Mouse (Mus musculus): ENCODE measurements around the gene Ppp1r18.

Gene Ppp1r18

DNA sequence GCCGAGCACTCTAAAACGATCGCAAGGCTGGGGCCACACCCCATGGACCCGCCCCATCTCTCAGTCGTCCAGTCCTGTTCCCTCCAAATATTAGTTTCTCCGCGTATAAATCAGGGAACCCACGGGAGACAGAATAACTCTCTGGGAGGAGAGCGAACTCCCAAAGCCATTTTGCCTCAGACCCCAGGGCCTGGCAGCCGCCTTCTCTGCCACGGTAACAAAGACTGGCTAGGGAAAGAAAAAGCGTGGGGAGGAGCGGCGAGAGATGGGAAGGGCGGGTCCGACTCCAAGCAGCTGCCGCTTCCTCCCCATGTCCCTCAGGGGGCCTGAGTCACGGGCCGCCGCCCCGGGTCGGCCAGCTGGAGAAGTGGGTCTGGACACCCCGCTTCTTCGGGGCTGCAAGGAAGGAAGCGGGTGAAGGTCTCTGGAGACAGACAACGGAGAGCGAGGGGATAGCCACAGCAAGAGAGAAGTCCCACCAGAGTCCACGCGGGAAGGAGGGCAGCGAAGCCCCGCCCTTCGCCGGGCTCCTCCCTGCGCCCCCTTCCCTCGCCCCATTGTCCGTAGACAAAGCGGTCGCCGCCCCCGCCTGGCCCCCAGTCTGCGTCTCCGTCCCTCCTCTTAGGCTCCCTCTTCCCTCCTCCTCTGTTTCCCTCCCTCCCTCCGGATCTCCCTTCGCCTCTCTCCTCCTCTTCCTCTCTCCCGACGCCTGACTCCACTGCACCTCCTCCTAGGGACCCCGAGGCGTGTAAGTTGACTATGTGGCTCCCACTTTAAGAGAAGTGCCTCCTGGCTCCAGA lies at the start of gene Ppp1r18:
Ppp1r18 (plus strand) TSS at position 113 of the 800 bp plus-strand sequence.
- DNase-seq = peak; percentile 99

DNA sequence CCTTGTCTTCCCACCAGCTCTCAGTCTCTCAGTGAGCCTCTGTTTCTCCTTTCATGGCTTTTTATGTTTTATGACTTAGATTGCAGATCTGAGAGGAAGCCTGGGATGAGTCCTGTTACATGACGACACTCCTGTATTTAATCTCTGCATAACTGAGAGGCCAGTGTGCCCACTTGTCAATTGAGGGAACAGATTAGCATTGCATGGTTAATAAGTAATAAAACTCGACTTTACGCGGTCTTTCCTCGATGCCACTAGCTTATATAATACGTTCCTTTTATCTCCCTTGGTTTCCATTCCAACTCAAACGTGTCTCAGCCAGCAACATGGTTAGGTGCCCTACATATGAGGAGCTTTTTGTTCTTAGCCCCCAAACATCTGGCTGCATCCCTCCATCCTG lies 49.6 kb upstream of the Ppp1r18 start:
- no peak for DNase-seq

DNA sequence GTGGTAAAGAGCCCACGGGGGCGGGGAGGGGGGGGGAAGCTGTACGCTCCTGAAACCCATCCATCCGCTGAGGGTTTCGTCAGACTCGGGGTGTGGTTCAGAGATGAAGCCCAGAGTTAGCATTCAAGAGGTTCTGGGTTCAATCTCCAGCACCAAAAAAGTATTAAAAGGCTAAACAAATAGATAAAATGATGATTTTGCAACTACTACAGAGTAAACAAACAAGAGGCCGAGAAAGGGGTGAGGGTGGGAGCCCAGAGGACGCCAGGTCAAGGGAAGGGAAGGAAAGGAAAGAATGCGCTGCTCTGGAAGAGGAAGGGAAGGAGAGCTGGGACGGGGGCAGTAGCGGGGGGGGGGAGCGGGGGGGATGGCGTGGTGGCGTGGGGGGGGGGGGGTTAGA lies 48.7 kb upstream of the Ppp1r18 start:
- DNase-seq = no peak

DNA sequence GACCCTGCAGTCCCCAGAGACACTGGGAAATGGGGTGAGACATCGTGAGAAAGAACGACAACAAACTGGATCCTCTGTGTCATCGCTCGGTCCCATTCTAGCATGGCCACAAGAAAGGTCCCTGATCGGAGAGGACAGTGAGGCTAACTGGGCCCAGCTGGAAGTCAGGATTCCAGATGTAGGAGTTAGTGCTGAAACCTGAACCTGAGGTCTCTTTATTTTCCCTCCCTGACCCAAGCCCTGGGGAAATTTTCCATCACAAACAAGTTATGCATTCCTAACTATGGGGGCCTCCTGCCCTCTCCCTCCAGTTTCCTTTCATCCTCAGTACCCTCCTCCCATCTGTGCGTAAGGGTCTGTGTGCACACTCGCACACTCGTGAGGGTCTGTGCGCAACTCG lies 48.2 kb upstream of the Ppp1r18 start:
- no peak for DNase-seq

- DNase-seq = no peak
These were observed 45.3 kb upstream of the Ppp1r18 start for GRCm38 (mm10) chr17:35820111-35820510.

DNA sequence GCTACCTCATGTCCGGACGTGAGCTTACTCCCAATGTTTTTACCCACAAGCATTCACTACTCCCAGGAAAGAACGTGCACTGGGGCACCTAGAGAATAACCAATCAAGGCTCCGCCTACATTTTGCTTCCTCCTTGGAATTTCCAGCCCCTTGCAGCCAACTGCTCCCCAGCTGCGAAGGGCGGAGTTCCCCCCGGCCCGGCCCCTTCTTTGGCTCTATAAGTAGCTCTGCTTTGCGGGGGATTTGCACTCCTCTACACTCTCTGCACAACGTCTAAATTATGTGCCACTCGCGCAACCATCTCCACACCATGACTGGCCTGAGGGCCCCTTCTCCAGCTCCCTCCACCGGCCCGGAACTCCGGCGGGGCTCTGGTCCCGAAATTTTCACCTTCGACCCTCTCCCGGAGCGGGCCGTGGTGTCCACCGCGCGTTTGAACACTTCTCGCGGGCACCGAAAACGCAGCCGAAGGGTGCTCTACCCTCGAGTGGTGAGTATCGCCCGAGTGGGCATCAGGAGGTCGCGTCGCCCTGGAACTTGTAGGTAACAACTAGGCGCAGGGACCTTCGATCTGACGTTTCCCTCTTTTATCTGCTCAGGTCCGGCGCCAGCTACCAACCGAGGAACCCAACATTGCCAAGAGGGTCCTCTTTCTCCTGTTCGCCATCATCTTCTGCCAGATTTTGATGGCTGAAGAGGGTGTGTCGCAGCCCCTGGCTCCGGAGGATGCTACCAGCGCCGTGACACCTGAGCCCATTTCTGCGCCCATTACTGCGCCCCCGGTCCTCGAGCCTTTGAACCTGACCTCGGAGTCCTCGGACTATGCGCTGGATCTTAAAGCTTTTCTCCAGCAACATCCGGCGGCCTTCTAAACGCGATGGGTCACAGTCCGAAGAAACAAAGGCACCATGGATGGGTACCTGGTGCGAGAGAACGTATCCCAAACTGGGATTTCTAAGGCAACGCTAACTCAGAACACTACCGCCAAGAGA lies 43.7 kb upstream of the Ppp1r18 start, which contains the start of gene Ier3:
Ier3 (plus strand) TSS at position 246 of the 992 bp plus-strand sequence.
- peak; percentile 100 for DNase-seq

- DNase-seq = no peak
These were observed 42.8 kb upstream of the Ppp1r18 start for GRCm38 (mm10) chr17:35822564-35822963.

DNA sequence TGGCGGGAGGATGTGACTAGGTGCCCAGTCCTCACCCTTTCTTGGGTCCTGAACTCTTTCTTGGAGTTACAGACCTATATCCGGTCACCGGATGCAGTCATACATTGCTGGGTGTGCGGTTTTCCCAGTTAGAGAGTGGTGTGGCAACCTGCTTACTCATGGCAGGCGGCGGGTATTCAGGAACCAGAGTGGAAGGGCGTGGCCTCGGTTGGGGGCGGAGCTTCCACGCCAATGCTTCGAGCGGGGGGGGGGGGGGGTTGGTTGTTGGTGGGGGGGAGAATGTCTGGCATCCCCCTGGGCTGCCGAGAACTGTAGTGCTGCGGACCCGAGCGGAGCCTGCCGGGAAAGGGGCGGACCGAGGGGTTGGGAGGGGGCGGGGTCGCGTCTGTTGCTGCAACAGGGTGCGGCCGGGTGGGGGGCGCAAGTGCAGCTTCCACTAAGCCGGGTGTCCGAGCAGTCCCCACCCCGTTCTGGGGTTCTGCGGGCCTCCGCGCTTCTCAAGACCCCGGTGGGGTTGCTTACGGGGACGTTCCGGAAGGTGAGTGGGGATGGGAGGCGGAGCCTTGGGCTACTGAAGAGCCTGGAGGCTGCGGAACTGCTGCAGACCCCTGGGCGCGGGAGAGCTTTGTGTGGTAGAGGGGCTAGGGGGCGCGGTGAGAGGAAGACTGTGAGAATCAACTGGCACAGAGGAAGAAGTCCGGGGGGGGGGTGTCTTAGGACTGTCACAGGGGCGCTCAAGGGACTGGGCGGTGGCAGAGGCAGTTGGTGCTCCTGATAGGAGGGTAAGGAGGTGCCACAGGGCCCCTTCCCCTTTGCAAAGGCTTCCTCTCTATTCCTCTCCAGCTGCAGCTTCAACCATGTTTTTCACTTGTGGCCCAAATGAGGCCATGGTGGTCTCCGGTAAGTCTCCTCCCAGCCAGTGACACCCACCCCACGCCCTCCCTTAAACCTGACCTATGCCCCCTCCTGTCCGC lies 42.1 kb upstream of the Ppp1r18 start, which contains the start of gene Flot1:
Flot1 (plus strand) TSS at position 267 of the 974 bp plus-strand sequence.
- DNase-seq = peak; percentile 99

DNA sequence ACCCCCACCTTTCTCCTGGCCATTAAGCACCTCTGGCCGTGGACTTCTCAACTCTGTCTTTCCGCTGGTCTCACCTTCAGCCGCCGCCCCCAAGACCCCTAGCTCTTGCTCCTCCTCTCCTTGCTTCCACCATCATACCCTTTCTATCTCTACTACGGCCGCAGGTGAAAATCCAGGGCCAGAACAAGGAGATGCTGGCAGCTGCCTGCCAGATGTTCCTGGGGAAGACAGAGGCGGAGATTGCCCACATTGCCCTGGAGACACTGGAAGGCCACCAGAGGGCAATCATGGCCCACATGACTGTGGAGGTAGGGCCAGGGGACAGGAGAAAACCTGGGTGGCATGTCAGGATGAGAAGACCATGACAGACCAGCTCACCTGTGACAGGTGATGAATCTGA lies 41.0 kb upstream of the Ppp1r18 start:
- peak; percentile 96 for DNase-seq

- DNase-seq = peak; percentile 93
These were observed 40.1 kb upstream of the Ppp1r18 start for GRCm38 (mm10) chr17:35825109-35825850.

- peak; percentile 97 for DNase-seq
These were observed 35.7 kb upstream of the Ppp1r18 start for GRCm38 (mm10) chr17:35829737-35830136.

GRCm38 (mm10) chr17:35832400-35833238 lies 32.8 kb upstream of the Ppp1r18 start:
- DNase-seq = no peak

- peak; percentile 94 for DNase-seq
These were observed 32.1 kb upstream of the Ppp1r18 start for GRCm38 (mm10) chr17:35833239-35833751.

- no peak for DNase-seq
These were observed 31.5 kb upstream of the Ppp1r18 start for GRCm38 (mm10) chr17:35833894-35834293.

DNA sequence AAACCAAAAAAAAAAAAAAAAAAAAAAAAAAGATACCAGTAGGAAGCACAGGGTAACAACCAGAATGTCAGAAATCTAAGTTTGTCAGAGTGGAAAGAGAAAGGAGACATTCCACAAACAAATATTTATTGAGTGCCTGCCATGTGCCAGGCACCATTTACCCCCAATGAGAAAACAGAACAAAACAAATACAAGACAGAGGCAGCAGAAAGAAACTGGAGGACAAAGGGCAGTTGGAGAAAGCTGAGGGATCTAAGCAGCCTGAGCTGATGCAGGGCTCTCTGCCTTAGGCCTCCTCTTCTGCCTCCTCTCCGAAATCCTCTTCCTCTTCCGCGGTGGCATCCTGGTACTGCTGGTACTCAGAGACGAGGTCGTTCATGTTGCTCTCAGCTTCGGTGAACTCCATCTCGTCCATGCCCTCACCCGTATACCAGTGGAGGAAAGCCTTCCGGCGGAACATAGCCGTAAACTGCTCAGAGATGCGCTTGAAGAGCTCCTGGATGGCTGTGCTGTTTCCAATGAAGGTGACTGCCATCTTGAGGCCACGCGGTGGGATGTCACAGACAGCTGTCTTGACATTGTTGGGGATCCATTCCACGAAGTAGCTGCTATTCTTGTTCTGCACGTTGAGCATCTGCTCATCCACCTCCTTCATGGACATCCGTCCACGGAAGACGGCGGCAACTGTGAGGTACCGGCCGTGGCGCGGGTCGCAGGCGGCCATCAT lies 30.5 kb upstream of the Ppp1r18 start:
- DNase-seq = no peak

DNA sequence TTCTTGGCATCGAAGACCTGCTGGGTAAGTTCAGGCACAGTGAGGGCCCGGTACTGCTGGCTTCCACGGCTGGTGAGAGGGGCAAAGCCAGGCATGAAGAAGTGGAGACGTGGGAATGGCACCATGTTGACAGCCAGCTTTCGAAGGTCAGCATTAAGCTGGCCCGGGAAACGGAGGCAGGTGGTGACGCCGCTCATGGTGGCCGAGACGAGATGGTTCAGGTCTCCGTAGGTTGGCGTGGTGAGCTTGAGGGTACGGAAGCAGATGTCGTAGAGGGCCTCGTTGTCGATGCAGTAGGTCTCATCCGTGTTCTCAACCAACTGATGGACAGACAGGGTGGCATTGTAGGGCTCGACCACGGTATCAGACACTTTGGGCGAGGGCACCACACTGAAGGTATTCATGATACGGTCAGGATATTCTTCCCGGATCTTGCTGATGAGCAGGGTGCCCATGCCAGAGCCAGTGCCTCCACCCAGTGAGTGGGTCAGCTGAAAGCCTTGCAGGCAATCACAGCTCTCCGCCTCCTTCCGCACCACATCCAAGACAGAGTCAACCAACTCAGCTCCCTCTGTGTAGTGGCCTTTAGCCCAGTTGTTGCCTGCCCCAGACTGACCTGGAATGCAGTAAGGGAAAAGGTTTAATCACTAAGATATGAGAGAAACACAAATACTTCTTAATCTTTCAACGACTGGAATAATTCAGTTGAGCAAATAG lies 29.8 kb upstream of the Ppp1r18 start:
- DNase-seq = peak; percentile 95

GRCm38 (mm10) chr17:35836178-35836965 lies 29.0 kb upstream of the Ppp1r18 start:
- DNase-seq = peak; percentile 98

DNA sequence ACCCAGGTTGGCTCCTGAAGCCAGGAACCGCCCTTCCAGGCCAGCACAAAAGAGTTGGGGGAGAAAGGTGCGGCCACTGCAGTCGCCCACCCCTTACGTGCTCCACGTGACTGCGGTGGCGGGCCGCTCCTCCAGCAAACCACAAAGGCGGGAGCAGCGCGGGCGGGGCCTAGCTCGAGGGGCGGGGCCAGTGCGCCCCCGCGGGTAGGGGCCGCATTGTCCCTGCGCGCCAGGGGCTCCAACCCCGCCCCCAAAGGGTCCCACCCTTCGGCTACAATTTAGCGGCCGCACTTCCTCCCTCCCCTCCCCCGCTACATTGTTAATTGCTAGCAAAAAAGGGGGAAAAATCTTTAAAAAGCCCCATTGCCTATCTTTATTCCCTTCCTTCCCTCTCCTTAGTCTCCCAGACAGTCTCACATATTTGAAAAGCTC lies 28.4 kb upstream of the Ppp1r18 start:
- peak; percentile 99 for DNase-seq

All from heart, adult 11 months (tissue).